In the genomic region with DNA sequence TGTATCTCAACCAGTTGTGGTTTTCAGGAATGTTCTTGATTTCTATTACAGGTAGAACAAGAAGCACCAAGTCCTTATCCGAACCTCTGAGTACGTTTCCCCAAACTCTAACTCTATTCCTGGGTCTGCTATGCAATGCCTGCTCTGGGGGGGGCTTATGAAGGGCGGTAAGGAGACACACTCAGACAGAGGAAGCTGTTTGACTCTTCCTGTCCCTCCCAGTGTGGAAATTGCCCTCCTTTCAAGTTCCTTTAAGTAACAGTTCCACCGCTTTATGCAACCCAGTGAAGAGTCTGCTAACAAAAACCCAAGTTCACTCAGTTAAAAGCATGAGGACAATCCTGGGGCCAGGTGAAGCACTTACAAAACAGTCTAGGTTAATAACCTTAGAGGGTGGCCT, we compare ENCODE assay signal across 27 mouse cellular contexts. TPM values are rescaled to one million over a fixed set of nuclear protein-coding genes. Genes with fewer than 3 reads are reported as not detected.
DNase-seq lines count a peak whose midpoint lies in the region; ATAC-seq and TF ChIP-seq lines count a peak whose summit lies in the region.
"Had no signal": no experiment of that assay in that cellular context is flagged by ENCODE, and none has a peak within 500 bp of the region (broad histone marks: within the 10 kb centered on the region; RNA-seq: fewer than 3 reads in every experiment).

No protein-coding gene starts in this region.

- no peak for TF ChIP-seq POLR2A in bone marrow macrophage, adult 2 months (IDR thresholded peaks at IDR 0.05; ENCODE audit: borderline replicate concordance, low read depth, low read length)

- peak; percentile 12 for DNase-seq in layer of hippocampus, adult 11-12 months (ENCODE audit: low spot score)
- DNase-seq in layer of hippocampus, postnatal 10 days (ENCODE audit: low spot score in 2 of 2) = no peak
- peak; percentile 35 for DNase-seq in R1 (ENCODE audit: low read depth, low spot score)
- DNase-seq in retina, embryonic 14.5 days (ENCODE audit: low spot score) = no peak
- no peak for DNase-seq in gastrocnemius, postnatal 10 days
- DNase-seq: adrenal gland, postnatal 25 days; cerebellum, adult 8-10 months; forebrain, postnatal 0 days; kidney, postnatal 25 days; liver, embryonic 13.5 days; lung, postnatal 10 days; thymus, postnatal 14 days had no signal

- H3K4me1 ChIP-seq in bone marrow macrophage, adult 2 months (ENCODE audit: control insufficient read depth, insufficient read depth, low read length) = peaks cover 21% of the 10 kb centered on the region
- H3K4me1 ChIP-seq: hindbrain, embryonic 10.5 days; limb, embryonic 12.5 days; liver, embryonic 13.5 days; neural tube, embryonic 13.5 days had no signal

- TF ChIP-seq CTCF in bone marrow macrophage, adult 2 months (IDR thresholded peaks at IDR 0.05; ENCODE audit: low read depth, low read length) = no peak

- ATAC-seq in hematopoietic stem cell, adult 5-6 weeks (replicated peaks in 1 of 2; ENCODE audit: insufficient read depth in 1 of 2, low FRiP score in 2 of 2, low TSS enrichment in 1 of 2, low read depth in 1 of 2, poor library complexity in 2 of 2, severe bottlenecking in 2 of 2) = peak; percentile 46 to 49; a peak in 2 of 4 replicates
- ATAC-seq: forebrain, postnatal 0 days; hindbrain, postnatal 0 days; intestine, postnatal 0 days had no signal

- H3K4me3 ChIP-seq in bone marrow macrophage, adult 2 months (ENCODE audit: insufficient read depth, low read length) = no peak overlapping the region
- H3K4me3 ChIP-seq: erythroblast, embryonic 14.5 days; hindbrain, embryonic 10.5 days; limb, embryonic 12.5 days; liver, embryonic 13.5 days; neural tube, embryonic 13.5 days had no signal

- H3K27ac ChIP-seq in bone marrow macrophage, adult 2 months (ENCODE audit: insufficient read depth, low read depth, low read length) = peak overlapping the region; percentile 79
- H3K27ac ChIP-seq: hindbrain, embryonic 10.5 days; hindbrain, postnatal 0 days; limb, embryonic 12.5 days; neural tube, embryonic 13.5 days had no signal

RNA-seq across cellular contexts. Expression of gene BC051142, which starts 38.5 kb away (rescaled TPM):
- 1 to 10 TPM; 7.1 to 8.6 TPM for total RNA-seq in layer of hippocampus, postnatal 10 days (2021)
- 0.95 TPM in 1 of 2 replicates, not detected in the other for polyA plus RNA-seq in bone marrow macrophage, adult 2 months (2012; ENCODE audit: insufficient read depth, insufficient read length, missing spikeins)
- total RNA-seq in hematopoietic stem cell, adult 5-6 weeks (2017) = 1.2 and 8.6 TPM in 2 replicates
- total RNA-seq in gastrocnemius, postnatal 10 days (2021) = under 1 TPM; 0.36 to 0.42 TPM
- polyA plus RNA-seq: erythroblast, embryonic 14.5 days; heart, embryonic 14.5 days; small intestine, adult 2 months had no signal

RNA-seq across cellular contexts. Expression of gene Btnl4, which starts 40.0 kb away (rescaled TPM):
- not detected for total RNA-seq in layer of hippocampus, postnatal 10 days (2021)
- not detected in 2 replicates for polyA plus RNA-seq in bone marrow macrophage, adult 2 months (2012; ENCODE audit: insufficient read depth, insufficient read length, missing spikeins)
- total RNA-seq in hematopoietic stem cell, adult 5-6 weeks (2017) = not detected in 2 replicates
- total RNA-seq in gastrocnemius, postnatal 10 days (2021) = not detected
- total RNA-seq: adrenal gland, postnatal 25 days; forebrain, postnatal 0 days; gastrocnemius, postnatal 4 days; hindbrain, postnatal 0 days; layer of hippocampus, postnatal 25 days; left cerebral cortex, postnatal 10 days had no signal
- polyA plus RNA-seq: embryonic facial prominence, embryonic 11.5 days; forebrain, postnatal 0 days; heart, embryonic 14.5 days; hindbrain, embryonic 10.5 days; hindbrain, postnatal 0 days; limb, embryonic 12.5 days; liver, embryonic 13.5 days; midbrain, embryonic 11.5 days; neural tube, embryonic 13.5 days had no signal

Comparison
In these comparisons a context has a peak if more than half of its experiments do, and no peak if none do; other contexts are left out.
1. DNase-seq: peak in layer of hippocampus, adult 11-12 months (single experiment) and R1 (single experiment); none in layer of hippocampus, postnatal 10 days (0 of 2), retina, embryonic 14.5 days (single experiment) and gastrocnemius, postnatal 10 days (single experiment).